Mouse (Mus musculus) T-helper 2 cell (primary cell): Measurements from ENCODE around the gene Cfap300.

ENCODE experiments used
- in situ Hi-C: fragments of 300-600 bp; cut with MboI, MseI; formaldehyde crosslinking; loops from one replicate; pipeline ENCODE4 v1.15.1; 2025; ENCODE audit warnings: high pct_unique_total_duplicates

Gene Cfap300

DNA sequence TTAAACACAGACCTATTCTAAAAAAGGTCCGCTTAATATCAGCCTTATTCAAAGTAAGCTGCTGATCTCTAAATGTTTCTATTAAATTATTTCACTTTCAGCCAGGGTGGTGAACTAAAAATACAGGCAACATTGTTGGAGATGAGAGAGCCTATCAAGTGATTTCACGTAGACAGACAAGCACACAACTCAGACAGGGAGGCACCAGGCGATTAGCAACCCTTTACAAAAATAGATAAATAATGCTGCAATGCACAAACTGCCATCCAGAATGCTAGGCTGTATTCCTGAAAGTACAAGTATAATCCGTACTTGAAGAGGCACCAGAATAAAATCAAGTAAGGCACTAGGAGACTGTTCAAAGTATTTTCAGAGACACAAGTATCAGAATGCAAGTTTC is 58.3 kb downstream of the Cfap300 start:
- in situ Hi-C loops: loop anchor here (25.0 kb wide), 1 partner anchor 1378 kb away; no protein-coding TSS in a partner anchor

DNA sequence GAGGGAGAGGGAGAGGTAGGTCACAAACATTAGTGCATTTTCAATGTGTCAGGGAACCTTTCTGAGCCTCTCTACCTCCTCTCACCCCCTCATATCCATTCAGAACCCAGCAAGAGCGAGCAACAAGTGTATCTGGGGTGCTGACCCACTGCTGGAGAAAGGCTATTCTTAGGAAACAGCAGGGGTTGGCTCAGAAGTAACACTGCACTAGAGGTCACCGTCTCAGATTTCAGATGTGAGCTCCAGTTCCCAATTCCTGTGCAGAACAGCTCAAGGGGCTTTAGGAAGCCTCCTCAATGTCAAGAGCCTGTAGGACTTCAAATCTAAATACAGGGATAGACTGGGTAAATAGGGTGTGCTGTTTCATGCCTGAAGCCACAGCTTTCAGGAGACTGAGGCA is 59.0 kb downstream of the Cfap300 start:
- in situ Hi-C loops: loop anchor here (25.0 kb wide), 1 partner anchor 1379 kb away; no protein-coding TSS in a partner anchor

DNA sequence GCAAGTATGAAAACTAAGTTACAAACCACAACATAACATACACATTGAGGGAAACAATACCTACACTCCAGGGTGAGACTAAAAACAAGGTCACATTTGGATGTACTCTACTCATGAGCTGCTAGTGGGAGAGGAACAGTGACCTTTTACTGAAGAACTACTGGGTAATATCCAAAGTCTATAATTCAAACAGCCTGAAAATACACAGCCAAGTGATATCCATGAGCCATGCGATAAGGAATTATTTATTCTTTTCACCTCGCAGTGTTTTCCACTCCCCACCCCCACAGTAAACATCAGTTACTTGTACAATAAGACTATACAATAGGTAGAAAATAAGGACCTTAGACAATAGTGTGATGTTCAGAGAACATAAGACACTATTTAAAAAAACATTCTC is 62.5 kb downstream of the Cfap300 start:
- in situ Hi-C loops: loop anchor here (25.0 kb wide), 1 partner anchor 1382 kb away; no protein-coding TSS in a partner anchor

DNA sequence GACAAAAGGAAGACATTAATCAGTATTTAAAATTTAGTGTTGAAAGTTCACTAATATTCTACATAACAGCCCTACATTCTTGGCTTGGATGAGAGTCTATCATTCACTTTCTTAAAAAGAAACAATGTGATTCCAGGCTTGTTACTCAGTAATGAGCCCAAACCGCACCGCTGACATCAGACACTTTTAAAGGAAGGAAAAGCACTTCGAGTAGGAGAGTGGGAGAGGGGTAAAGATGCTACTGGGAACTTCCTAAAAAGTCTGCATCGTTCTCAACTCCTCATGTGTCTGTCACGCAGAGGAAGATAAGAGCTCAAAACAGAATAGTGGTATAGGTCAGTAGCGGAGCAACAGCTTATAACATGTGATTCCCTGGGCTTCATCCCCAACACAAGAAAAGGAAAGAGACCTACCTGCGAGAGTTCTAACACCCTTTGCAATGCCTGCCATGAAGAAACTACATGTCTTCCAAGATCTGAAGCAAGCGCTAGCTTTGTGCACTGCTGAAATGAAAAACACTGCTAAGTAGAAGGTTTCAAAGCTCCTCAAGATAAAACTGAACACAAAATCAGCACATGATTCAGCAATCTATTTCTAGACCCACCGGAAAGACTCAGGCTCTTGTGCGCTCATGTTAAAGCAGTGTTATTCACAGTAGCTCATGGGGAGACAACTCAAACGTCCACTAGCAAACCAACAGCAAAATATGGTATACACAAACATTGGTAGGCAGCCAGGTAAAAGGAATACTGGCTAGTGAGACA is 63.3 kb downstream of the Cfap300 start:
- in situ Hi-C loops: loop anchor here (25.0 kb wide), 1 partner anchor 1383 kb away; no protein-coding TSS in a partner anchor

DNA sequence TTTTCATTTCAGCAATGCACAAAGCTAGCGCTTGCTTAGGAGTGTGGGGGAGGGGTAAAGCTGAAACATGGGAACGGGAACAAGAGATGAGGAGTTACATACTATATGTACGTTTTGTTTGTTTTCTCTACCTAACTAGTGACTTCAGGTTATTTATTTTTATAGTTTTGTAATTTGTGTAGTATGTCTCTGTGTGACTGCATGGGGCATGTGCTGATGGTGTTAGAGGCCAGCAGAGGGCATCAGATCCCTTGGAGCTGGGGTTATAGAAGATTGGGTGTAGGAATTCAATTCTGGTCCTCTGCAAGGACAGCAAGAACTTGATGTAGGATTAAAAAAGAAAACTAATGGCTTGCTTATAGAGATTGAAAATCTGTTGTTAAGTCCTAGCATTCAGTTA is 64.1 kb downstream of the Cfap300 start:
- in situ Hi-C loops: loop anchor here (25.0 kb wide), 1 partner anchor 1384 kb away; no protein-coding TSS in a partner anchor

DNA sequence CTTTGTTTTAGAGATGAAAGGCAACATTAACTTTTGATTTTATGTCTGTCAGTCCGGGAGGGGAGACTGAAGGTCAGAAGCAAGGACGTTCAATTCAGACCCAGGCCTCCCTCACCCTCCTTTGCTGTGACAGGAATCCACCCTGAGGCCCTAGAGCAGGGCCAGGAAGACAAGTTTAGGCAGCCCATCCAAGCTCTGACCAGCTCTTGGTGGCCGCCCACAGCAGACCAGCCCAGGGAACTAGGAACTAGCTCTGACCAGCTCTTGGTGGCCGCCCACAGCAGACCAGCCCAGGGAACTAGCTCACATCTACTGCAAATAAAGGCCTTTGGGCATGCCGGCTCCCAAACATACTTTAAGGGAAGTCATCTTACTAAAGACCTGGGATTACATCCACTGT is 65.0 kb downstream of the Cfap300 start:
- in situ Hi-C loops: loop anchor here (25.0 kb wide), 1 partner anchor 1385 kb away; no protein-coding TSS in a partner anchor

DNA sequence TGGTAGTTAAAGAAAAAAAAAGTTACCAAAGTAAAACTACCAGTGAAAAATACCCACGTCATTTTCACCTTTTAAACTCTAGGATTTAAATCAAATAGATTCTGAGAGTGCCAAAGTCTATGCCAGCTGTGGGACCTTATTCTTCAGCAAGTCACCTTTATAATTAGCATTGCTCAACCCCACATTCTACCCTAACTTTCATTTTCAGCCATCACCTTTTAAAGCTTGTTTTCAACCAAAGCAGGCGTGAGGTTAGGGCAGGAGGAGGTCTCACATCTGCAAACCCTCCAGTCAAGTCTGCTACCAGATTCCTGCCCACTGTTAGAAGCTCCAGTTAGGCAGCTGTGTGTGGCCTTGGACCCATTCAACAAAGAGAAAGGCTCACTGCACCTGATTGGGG is 70.6 kb downstream of the Cfap300 start:
- in situ Hi-C loops: no loop called here
